13 mouse cellular contexts compared by ENCODE assay signal in the genomic region with DNA sequence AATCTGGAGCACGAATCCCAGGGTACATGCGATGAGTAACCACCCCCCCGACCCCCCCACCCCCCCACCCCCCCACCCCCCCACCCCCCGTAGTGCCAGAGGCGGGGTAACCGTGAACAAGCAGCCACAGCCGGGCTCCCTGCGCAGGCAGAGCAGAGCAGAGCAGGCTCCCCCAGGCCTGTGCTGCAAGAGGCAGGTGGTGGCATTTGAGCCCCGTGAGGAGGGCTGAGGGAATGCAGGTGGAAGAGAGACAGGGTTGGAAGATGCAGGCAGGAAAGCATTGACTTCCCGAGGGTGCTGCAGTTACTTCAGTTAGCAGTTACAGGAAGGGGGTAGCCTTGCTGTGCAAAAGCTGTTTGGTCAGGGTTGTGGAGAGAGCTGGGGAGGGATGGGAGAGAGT. TPM values are rescaled to one million over a fixed set of nuclear protein-coding genes. Genes with fewer than 3 reads are reported as not detected.
DNase-seq lines count a peak whose midpoint lies in the region.
"Had no signal": no experiment of that assay in that cellular context is flagged by ENCODE, and none has a peak within 500 bp of the region (broad histone marks: within the 10 kb centered on the region; RNA-seq: fewer than 3 reads in every experiment).

No protein-coding gene starts in this region.

- DNase-seq in left cerebral cortex, adult 18-20 months (ENCODE audit: low spot score in 2 of 2) = peak; percentile 46 to 50
- no peak for DNase-seq in left cerebral cortex, postnatal 4 days
- DNase-seq in R1 (ENCODE audit: low read depth, low spot score) = peak; percentile 62
- peak; percentile 45 for DNase-seq in embryo, embryonic 11 days
- DNase-seq in retina, embryonic 14.5 days (ENCODE audit: low spot score) = peak; percentile 38
- no peak for DNase-seq in layer of hippocampus, adult 9-10 months (ENCODE audit: low spot score)
- no peak for DNase-seq in neural tube, embryonic 10.5 days (ENCODE audit: extremely low spot score, low spot score)
- DNase-seq: adrenal gland, postnatal 14 days; cerebellum, adult 9-10 months; gastrocnemius, postnatal 36 days; heart, postnatal 14 days; kidney, postnatal 10 days; lung, postnatal 10 days had no signal

- intact Hi-C loops in left cerebral cortex, postnatal 4 days (cut with DNase I) = no loop called here

RNA-seq across cellular contexts. Expression of a gene that starts 17.5 kb away (rescaled TPM):
- 1 to 10 TPM; 3.7 to 4.0 TPM for total RNA-seq in left cerebral cortex, adult 18-20 months (2021)
- under 1 TPM in 1 of 2 experiments, not detected in 1; 0.10 TPM for total RNA-seq in left cerebral cortex, postnatal 4 days (2021)
- total RNA-seq: heart, postnatal 14 days had no signal

RNA-seq across cellular contexts. Expression of a gene that starts 28.3 kb away (rescaled TPM):
- not detected for total RNA-seq in left cerebral cortex, adult 18-20 months (2021)
- total RNA-seq in left cerebral cortex, postnatal 4 days (2021) = not detected
- total RNA-seq: adrenal gland, postnatal 14 days; gastrocnemius, postnatal 36 days; heart, postnatal 14 days had no signal

RNA-seq across cellular contexts. Expression of a gene that starts 39.9 kb away (rescaled TPM):
- total RNA-seq in left cerebral cortex, adult 18-20 months (2021) = 100 to 1,000 TPM; 117 to 125 TPM
- total RNA-seq in left cerebral cortex, postnatal 4 days (2021) = 100 to 1,000 TPM; 123 to 130 TPM

RNA-seq across cellular contexts. Expression of a gene that starts 40.5 kb away (rescaled TPM):
- 10 to 100 TPM; 11.1 to 12.6 TPM for total RNA-seq in left cerebral cortex, adult 18-20 months (2021)
- total RNA-seq in left cerebral cortex, postnatal 4 days (2021) = 10 to 100 TPM; 11.3 to 12.4 TPM

RNA-seq across cellular contexts. Expression of a gene that starts 53.6 kb away (rescaled TPM):
- total RNA-seq in left cerebral cortex, adult 18-20 months (2021) = 10 to 100 TPM; 83.4 to 85.2 TPM
- 10 to 100 TPM; 64.8 to 72.7 TPM for total RNA-seq in left cerebral cortex, postnatal 4 days (2021)

Comparison
In these comparisons a context has a peak if more than half of its experiments do, and no peak if none do; other contexts are left out.
1. DNase-seq: peak in left cerebral cortex, adult 18-20 months (2 of 2), R1 (single experiment), embryo, embryonic 11 days (single experiment) and retina, embryonic 14.5 days (single experiment); none in left cerebral cortex, postnatal 4 days (single experiment), layer of hippocampus, adult 9-10 months (single experiment) and neural tube, embryonic 10.5 days (single experiment).
2. RNA of a gene that starts 17.5 kb away (total RNA-seq): 3.7 to 4.0 TPM in left cerebral cortex, adult 18-20 months; 0.10 TPM in left cerebral cortex, postnatal 4 days; every median in the first group is over 4 times any median in the second.